Mouse (Mus musculus): Measurements from ENCODE around the gene Ube2j1. TPM values are rescaled to one million over a fixed set of nuclear protein-coding genes. Genes with fewer than 3 reads are reported as not detected.

Ube2j1 gene
- polyA plus RNA-seq, 1 experiment from 2014 or later: 60.6 TPM

DNA sequence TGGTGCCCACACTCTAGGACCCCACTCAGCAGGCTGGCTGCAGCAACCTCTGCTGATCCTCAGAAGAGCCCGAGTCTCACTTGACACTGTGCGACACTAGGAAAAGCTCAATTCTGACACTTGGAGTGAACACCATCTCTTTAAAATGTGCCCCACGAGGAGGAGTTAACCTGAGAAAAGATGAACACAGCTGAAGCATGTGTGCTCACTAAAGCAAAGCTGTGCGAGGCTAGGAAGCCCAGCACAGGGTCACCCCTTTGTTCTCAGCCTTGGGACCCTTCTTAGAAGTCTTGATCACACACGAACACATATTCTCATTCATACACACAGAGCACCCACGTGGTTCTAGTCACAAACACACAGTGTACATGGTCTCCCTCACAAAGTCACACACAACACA lies 33.8 kb downstream of the Ube2j1 start:
- Histone ChIP-seq H3K36me3 (replicated peaks) (no peaks in the 10 kb centered on the region), H3K4me1 (no peaks in the 10 kb centered on the region), H3K4me3 (no peak overlapping the region), H3K9ac (no peak overlapping the region), H3K9me3 (no peaks in the 10 kb centered on the region), H3K27ac (no peak overlapping the region), H3K4me2 (no peak overlapping the region), H3K27me3 (replicated peaks) (no peaks in the 10 kb centered on the region)
- 78% methylated on average over 6 of the region's 6 CpGs for WGBS
- no peak for ATAC-seq (replicated peaks)

DNA sequence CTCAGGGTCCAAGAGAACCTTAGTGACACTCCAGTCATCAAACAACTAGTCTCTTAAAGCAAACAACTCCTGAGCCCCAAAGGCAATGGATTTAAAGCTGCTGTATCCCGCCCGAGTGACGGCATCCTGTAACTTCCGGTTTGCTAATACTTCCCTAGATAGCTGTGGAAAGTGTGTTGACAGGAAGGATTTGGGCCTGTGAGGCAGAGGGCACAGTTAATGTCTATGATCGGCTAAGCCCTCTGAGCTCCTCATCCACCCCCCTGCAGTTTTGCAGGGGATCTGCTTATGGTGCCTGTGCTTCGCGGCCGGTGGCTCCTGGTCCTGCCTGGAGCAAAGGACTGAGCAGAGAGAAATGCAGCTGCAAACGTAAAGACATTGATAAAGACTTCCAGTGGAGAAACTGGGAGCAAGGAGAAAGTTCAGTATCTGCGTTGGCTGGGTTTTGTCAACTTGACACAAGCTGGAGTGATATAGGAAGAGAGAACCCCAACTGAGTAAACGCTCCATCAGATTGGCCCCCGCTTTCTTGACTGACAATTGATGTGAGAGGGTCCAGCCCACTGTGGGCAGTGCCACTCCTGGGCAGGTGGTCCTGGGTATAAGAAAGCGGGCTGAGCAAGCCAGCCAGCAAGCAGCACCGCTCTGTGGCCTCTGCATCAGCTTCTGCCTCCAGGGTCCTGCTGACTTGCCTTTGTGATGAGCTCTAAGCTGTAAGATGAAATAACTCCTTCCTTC lies 35.2 kb downstream of the Ube2j1 start:
- Histone ChIP-seq H3K9ac (no peak overlapping the region), H3K27me3 (replicated peaks) (no peaks in the 10 kb centered on the region), H3K9me3 (no peaks in the 10 kb centered on the region), H3K4me1 (no peaks in the 10 kb centered on the region), H3K36me3 (replicated peaks) (no peaks in the 10 kb centered on the region), H3K4me2 (no peak overlapping the region), H3K27ac (no peak overlapping the region), H3K4me3 (no peak overlapping the region)
- WGBS: 51% methylated on average over 14 of the region's 14 CpGs
- no peak for ATAC-seq (replicated peaks)

DNA sequence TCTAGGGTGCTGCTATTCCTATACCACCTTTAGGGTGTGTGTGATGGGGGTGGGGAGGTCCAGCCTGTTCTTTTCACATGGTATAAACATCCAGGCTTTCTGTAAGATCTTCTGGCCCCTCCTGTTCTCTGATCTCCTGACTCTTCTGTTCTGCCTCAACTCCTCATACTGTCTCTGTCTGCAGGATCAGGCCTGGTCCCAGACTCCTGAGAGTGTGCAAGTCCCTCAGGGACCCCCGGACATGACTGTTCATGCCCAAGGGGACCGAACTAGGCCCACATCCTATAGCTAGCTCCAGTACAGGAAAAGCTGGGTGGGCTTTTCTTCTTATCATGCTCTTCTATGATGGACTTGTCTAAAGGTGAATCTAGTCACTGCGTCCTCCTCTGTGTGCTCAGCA lies 36.1 kb downstream of the Ube2j1 start:
- Histone ChIP-seq H3K4me2 (no peak overlapping the region), H3K4me3 (no peak overlapping the region), H3K9ac (no peak overlapping the region), H3K27me3 (replicated peaks) (no peaks in the 10 kb centered on the region), H3K9me3 (no peaks in the 10 kb centered on the region), H3K36me3 (replicated peaks) (no peaks in the 10 kb centered on the region), H3K4me1 (no peaks in the 10 kb centered on the region), H3K27ac (no peak overlapping the region)
- 96% methylated on average over 3 of the region's 3 CpGs for WGBS
- ATAC-seq (replicated peaks): no peak

DNA sequence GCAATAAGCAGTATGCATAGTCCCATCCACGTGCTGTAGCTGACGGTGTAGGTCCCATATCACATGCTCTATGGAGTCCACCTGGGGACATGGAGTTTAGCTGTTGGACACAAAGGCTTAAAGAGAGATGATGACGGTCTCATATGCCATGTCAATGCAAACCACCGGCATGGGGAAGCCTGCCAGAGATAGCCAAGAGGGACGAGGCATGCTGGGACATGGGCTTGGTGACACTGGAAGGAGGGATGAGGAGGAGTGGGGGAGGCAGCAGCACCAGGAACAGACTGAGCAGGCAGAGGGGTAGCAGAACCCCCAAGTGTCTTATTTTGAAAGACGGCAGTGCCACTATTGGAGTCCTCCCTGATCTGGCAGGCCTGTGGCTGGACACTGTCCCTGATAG lies 36.6 kb downstream of the Ube2j1 start:
- H3K27me3 ChIP-seq (replicated peaks): no peaks in the 10 kb centered on the region
- H3K4me3 ChIP-seq: no peak overlapping the region
- no peak overlapping the region for H3K4me2 ChIP-seq
- no peaks in the 10 kb centered on the region for H3K9me3 ChIP-seq
- H3K9ac ChIP-seq: no peak overlapping the region
- no peaks in the 10 kb centered on the region for H3K36me3 ChIP-seq (replicated peaks)
- no peak for ATAC-seq (replicated peaks)
- H3K27ac ChIP-seq: no peak overlapping the region
- no peaks in the 10 kb centered on the region; the same call in 1 of the 2 replicates for H3K4me1 ChIP-seq
- WGBS: 90% methylated on average over 6 of the region's 6 CpGs

DNA sequence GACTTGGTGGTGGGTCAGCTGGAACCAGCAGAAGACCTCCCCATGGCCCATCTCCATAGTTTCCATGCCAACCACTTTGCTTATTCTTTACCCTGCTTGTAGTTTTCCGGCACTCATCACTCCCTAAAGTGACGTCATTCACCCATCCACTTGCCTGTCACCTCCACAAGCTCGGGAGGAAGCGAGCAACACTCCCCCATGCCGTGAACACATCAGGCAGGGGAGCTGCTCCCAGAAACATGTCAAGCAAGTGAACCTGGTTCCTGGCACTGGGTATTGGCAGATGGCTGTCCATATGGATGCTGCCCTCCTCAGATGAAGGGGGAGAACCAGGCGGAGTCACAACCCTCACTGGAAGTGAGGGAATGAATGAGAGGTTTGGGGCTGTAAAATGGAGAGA lies 37.7 kb downstream of the Ube2j1 start:
- Histone ChIP-seq H3K36me3 (replicated peaks) (no peaks in the 10 kb centered on the region), H3K4me2 (no peak overlapping the region), H3K9me3 (no peaks in the 10 kb centered on the region), H3K9ac (no peak overlapping the region), H3K27ac (no peak overlapping the region), H3K4me1 (no peaks in the 10 kb centered on the region; the same call in 1 of the 2 replicates), H3K27me3 (replicated peaks) (no peaks in the 10 kb centered on the region), H3K4me3 (no peak overlapping the region)
- WGBS: 78% methylated on average over 6 of the region's 6 CpGs
- no peak for ATAC-seq (replicated peaks)

DNA sequence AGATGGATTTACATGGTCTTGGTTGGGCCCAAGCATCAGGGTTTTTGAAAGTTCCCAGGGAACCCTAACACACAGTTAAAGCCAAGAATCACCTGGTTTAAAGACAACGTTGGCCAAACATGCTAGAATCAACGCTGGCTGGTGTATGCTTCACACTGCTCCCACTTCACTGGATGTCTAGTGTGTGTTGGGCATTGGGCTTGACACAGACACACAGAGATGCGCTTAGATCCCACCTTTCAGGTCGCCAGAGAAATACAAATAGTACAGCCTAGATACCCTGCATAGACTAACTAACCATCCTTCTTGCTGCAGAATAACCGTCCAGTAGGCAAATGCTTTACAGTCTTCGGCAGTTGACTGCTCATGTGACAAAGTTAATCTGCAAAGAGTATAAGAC lies 39.1 kb downstream of the Ube2j1 start:
- no peaks in the 10 kb centered on the region; the same call in 1 of the 2 replicates for H3K4me1 ChIP-seq
- no peak for ATAC-seq (replicated peaks)
- no peak overlapping the region for H3K4me2 ChIP-seq
- H3K9ac ChIP-seq: no peak overlapping the region
- 95% methylated on average over 6 of the region's 6 CpGs for WGBS
- no peak overlapping the region for H3K27ac ChIP-seq
- H3K9me3 ChIP-seq: no peaks in the 10 kb centered on the region
- no peaks in the 10 kb centered on the region for H3K36me3 ChIP-seq (replicated peaks)
- no peaks in the 10 kb centered on the region for H3K27me3 ChIP-seq (replicated peaks)
- H3K4me3 ChIP-seq: no peak overlapping the region

DNA sequence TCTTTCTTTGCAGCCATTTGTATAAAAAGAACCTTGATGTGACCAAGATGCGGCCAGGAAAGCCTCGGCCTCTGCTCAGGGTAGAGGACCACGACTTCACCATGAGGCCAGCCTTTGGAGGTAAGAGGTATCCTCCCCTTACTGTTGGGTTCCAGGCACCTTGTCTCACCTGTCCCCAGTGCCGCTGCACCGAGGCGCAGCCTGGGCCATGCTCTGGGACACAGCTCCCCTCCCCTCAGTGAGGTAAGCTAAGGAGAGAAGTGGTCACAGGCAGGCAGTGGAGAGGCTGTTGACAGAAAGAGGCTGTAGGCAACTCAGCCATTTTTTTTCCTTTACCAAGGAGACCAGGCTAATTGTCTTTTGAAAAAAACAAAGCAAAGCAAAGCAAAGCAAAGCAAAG lies 40.1 kb downstream of the Ube2j1 start:
- no peaks in the 10 kb centered on the region for H3K36me3 ChIP-seq (replicated peaks)
- no peak overlapping the region for H3K9ac ChIP-seq
- WGBS: 92% methylated on average over 6 of the region's 6 CpGs

DNA sequence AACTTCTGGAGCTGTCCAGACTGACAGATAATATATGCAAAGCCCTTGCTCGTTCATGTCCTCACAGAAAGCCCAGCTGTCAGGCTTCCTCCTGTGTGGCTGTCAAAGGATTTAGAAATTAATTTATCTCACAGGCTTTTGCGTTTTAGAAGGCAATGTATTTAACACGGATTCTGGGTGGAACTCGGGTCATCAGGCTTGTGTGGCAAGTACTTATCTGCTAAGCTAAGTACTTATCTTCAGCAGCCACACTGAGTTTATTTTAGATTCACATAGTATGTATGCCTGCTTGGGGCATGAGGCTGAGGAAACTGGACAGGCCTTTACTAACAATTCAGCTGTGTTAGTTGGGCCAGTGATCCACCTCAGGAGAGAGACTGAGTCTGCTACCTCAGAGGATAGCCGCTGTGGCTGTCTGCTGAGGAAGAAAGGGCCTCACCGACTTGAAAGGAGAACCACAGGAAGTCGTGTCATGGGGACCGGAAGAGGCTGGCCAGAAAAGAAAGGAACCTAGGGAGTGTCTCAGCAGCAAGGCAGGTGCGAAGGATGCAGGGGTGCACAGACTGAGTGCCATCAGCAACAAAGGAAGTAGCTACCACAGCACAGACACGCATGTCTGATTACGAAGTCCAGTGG lies 41.4 kb downstream of the Ube2j1 start:
- Histone ChIP-seq H3K4me3 (no peak overlapping the region), H3K9me3 (no peaks in the 10 kb centered on the region), H3K36me3 (replicated peaks) (no peaks in the 10 kb centered on the region), H3K27ac (no peak overlapping the region), H3K4me1 (no peaks in the 10 kb centered on the region; the same call in 1 of the 2 replicates), H3K9ac (no peak overlapping the region), H3K4me2 (no peak overlapping the region), H3K27me3 (replicated peaks) (no peaks in the 10 kb centered on the region)
- 28% methylated on average over 11 of the region's 11 CpGs for WGBS
- ATAC-seq (replicated peaks): peak; percentile 48; the same call in 1 of the 2 replicates

More for the DNA sequence above, 40.1 kb downstream of the Ube2j1 start:
- no peak overlapping the region for H3K4me2 ChIP-seq
- no peaks in the 10 kb centered on the region; the same call in 1 of the 2 replicates for H3K4me1 ChIP-seq
- H3K9me3 ChIP-seq: no peaks in the 10 kb centered on the region
- H3K4me3 ChIP-seq: no peak overlapping the region
- H3K27me3 ChIP-seq (replicated peaks): no peaks in the 10 kb centered on the region
- no peak for ATAC-seq (replicated peaks)
- no peak overlapping the region for H3K27ac ChIP-seq

DNA sequence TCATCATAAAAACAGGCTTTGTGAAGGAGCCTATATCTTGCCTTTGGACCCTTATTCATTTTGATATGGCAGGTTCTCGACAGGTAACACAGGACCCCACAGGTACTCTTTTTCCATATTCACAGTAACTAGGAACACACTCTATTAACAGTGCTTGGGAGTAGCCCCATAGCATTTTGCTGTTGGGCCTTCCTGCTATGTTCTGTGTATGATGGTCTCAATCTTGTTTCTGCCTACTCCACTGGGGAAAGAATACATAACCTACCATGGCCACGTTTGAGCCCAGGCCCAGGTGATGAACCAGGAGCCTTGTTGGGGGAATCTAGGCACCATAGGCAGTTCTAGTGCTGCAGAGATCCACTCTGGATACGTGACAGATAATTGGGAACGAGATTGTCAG lies 43.2 kb downstream of the Ube2j1 start:
- no peaks in the 10 kb centered on the region for H3K36me3 ChIP-seq (replicated peaks)
- H3K4me3 ChIP-seq: no peak overlapping the region
- no peaks in the 10 kb centered on the region for H3K9me3 ChIP-seq
- no peaks in the 10 kb centered on the region; the same call in 1 of the 2 replicates for H3K4me1 ChIP-seq
- H3K27me3 ChIP-seq (replicated peaks): no peaks in the 10 kb centered on the region
- H3K4me2 ChIP-seq: no peak overlapping the region
- WGBS: 82% methylated on average over 4 of the region's 4 CpGs
- no peak overlapping the region for H3K9ac ChIP-seq
- H3K27ac ChIP-seq: no peak overlapping the region
- ATAC-seq (replicated peaks): no peak

DNA sequence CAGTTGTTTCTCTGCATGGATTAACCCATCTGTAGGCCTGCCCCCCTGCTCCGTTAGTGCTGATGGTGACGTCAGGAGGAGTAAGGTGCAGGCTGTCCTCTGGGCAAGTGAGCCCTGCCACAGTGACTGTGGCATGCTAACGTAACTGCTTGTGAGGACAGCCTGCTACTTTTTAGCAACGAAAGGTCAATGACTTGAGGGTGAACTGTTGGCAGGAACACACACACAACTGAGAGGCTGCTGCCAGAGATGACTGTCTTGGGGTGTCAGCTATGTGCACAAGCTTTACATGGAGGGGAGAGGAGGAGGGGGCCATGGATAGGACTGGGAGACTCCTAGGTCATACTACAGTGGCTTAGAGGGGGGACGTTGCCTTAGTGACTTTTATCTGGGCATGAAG lies 43.6 kb downstream of the Ube2j1 start:
- Histone ChIP-seq H3K4me3 (no peak overlapping the region), H3K27ac (no peak overlapping the region), H3K4me1 (no peaks in the 10 kb centered on the region; the same call in 1 of the 2 replicates), H3K4me2 (no peak overlapping the region), H3K27me3 (replicated peaks) (no peaks in the 10 kb centered on the region), H3K9me3 (no peaks in the 10 kb centered on the region), H3K36me3 (replicated peaks) (no peaks in the 10 kb centered on the region), H3K9ac (no peak overlapping the region)
- no peak for ATAC-seq (replicated peaks)
- WGBS: 75% methylated on average over 5 of the region's 5 CpGs

DNA sequence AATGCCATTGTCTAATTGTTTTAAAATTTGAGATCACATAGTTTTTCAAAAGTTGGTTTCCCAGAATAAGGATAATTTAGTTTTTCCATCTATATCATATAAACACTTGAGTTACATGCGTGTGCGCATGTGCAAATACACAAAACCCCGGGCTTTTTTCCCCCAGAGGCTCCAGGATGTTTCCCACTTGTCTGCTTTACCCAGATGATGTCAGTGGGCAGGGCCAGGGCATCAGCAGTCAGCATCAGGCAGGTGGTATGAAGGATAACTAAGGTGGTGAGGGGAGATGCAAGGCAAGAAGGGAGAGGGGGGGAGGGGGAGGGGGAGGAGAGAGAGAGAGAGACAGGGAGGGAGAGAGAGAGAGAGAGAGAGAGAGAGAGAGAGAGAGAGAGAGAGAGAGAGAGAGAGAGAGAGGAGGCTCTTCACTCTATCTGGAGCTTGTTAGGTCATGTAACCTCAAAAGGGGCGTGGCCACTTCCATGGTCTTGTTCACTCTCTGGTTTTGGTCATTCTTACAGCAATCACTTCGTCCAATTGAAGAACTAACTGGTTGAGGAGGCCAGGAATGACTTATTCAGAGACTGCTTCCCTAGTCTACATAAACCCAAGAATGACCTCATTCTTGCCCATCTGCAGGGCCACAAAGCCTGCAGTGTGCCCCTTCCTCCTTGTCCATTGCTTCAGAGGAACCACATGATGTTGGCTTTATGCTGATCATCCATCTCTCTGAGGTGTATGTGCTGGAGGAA lies 44.7 kb downstream of the Ube2j1 start:
- H3K27me3 ChIP-seq (replicated peaks): no peaks in the 10 kb centered on the region

DNA sequence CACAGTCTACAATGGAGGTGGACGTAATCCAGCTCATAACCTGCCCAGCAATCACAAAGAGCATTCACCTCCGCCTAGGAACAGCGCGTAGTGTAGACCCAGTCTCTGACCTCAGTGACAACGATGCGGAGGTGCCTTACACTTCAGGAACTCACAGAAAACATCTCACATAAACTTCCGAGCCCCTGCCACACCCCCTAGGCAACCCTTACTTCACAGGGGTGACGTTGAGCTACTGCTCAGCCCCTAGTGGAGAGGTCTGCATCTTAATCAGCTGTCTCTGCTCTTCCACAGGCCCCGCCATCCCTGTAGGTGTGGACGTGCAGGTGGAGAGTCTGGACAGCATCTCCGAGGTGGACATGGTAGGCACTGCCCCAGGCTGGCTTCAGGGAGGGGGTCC lies 45.9 kb downstream of the Ube2j1 start:
- no peak for ATAC-seq (replicated peaks)
- no peak overlapping the region for H3K27ac ChIP-seq
- H3K9ac ChIP-seq: no peak overlapping the region
- no peaks in the 10 kb centered on the region for H3K9me3 ChIP-seq
- H3K36me3 ChIP-seq (replicated peaks): no peaks in the 10 kb centered on the region
- H3K4me2 ChIP-seq: no peak overlapping the region
- no peaks in the 10 kb centered on the region; the same call in 1 of the 2 replicates for H3K4me1 ChIP-seq
- no peaks in the 10 kb centered on the region for H3K27me3 ChIP-seq (replicated peaks)
- 86% methylated on average over 11 of the region's 11 CpGs for WGBS
- no peak overlapping the region for H3K4me3 ChIP-seq

More for the DNA sequence above, 44.7 kb downstream of the Ube2j1 start:
- Histone ChIP-seq H3K9ac (no peak overlapping the region), H3K4me3 (no peak overlapping the region), H3K27ac (no peak overlapping the region), H3K4me2 (no peak overlapping the region), H3K4me1 (no peaks in the 10 kb centered on the region; the same call in 1 of the 2 replicates), H3K36me3 (replicated peaks) (no peaks in the 10 kb centered on the region), H3K9me3 (no peaks in the 10 kb centered on the region)
- no peak for ATAC-seq (replicated peaks)
- WGBS: 88% methylated on average over 5 of the region's 5 CpGs

Measured in midbrain, embryonic 15.5 days (tissue).